Mouse (Mus musculus) bone marrow macrophage, adult 2 months (primary cell): ENCODE measurements around the gene Mrnip.

Source experiments
- CTCF ChIP-seq: IDR thresholded peaks from 2 replicates; pipeline ENCODE4 v1.5.1; 2012; ENCODE audit warnings: low read depth, mild to moderate bottlenecking, low read length, moderate library complexity
- POLR2A ChIP-seq: IDR thresholded peaks from 2 replicates; pipeline ENCODE4 v1.6.1; 2012; ENCODE audit warnings: mild to moderate bottlenecking, low read depth, low read length, borderline replicate concordance

GRCm38 (mm10) chr11:50225611-50226378 lies 51.6 kb downstream of the Mrnip start:
- TF ChIP-seq CTCF: no peak
- TF ChIP-seq POLR2A: no peak
